Mouse (Mus musculus) erythroid progenitor cell, adult 5-6 weeks (primary cell): ENCODE measurements around the gene Ak6. TPM values are rescaled to one million over a fixed set of nuclear protein-coding genes. Genes with fewer than 3 reads are reported as not detected.

Source experiments
- ATAC-seq: replicated peaks from 2 replicates; pipeline ENCODE4 v1.8.0; 2016; ENCODE audit warnings: moderate number of reproducible peaks, mild to moderate bottlenecking, moderate TSS enrichment, inconsistent platforms; ENCODE audit not compliant: poor library complexity, low FRiP score, severe bottlenecking
- total RNA-seq, 2 experiments: library from RNA; stranded (forward) in 1 of 2; stranded (reverse) in 1 of 2; fragments of 150-400 nt in 1 of 2; fragments of 186-747, 209-891 nt in 1 of 2; gene quantifications; 2 replicates each; pipeline versions ENCODE4 v1.2.3 to v1.2.4; 2015 to 2017; ENCODE audit warnings: low replicate concordance in 2 of 2

Ak6 gene
- total RNA-seq (2015; ENCODE audit: low replicate concordance), result 132 and 133 TPM in 2 replicates
- total RNA-seq (2017; ENCODE audit: low replicate concordance), result 47.4 and 85.9 TPM in 2 replicates

DNA sequence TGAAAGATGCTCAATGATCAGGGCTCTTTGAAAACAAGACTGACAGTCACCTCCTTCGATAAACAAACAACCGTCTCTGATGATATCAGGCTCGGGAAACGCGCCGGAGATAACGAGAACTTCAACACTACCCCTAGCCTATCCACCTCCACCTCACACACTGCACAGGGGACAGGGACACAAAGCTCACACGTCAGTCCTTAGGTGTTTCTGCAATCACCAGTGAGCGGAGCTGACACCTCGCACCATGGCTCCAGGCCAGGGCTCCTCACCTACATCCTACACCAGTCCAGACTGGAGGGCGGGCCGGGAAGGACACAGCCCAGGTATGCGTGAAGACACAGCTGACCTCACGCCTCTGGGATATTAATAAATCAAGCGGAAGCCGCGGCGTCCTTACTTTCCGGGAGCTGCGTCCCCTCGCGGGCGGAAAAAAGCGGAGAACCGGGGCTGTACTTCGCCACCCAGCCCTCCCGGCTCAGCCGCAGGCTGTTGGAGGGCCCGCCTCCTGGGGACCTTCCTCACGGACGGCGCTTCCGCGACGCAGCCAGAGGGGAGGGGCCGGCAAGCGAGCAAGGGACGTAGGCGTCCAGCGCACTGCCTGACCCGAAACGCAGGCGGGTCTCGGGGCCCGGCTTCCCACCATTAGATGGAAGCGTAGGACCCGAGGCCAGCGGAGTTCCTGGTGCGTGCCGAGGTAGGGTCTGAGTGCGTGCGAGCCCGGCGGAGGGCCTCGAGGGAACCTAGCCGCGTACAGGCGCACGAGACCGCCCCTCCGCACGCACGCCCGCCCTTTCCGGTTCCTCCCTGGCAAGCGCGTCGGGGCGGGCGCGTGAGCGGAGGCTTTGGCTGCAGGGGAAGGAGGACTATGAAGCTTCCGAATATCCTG lies at the start of gene Ak6, which contains the start of gene Rad17:
TSS of gene Ak6 (plus strand) at position 430 of the 889 bp plus-strand sequence.
TSS of gene Rad17 (minus strand) at position 502 of the 889 bp plus-strand sequence.
- ATAC-seq, result peak; percentile 97

DNA sequence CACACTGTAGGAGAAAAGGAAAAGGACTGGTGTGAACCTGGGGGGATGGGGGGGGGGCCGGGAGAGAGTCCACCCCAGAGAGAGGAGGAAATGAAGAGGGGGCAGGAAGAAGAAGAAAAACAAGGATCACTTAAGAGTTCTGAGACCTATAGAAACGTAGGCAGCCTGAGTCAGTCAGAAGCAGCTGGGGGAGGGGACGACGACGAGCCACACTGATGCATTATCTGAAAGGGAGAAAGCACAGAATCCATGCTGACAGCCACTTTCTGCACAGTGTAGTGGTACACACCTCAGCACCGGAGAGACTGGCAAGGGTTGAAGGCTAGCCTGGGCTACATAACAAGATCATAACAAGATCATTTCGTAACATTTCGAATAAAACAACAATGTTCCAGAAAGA lies 49.7 kb upstream of the Ak6 start:
- no peak for ATAC-seq

DNA sequence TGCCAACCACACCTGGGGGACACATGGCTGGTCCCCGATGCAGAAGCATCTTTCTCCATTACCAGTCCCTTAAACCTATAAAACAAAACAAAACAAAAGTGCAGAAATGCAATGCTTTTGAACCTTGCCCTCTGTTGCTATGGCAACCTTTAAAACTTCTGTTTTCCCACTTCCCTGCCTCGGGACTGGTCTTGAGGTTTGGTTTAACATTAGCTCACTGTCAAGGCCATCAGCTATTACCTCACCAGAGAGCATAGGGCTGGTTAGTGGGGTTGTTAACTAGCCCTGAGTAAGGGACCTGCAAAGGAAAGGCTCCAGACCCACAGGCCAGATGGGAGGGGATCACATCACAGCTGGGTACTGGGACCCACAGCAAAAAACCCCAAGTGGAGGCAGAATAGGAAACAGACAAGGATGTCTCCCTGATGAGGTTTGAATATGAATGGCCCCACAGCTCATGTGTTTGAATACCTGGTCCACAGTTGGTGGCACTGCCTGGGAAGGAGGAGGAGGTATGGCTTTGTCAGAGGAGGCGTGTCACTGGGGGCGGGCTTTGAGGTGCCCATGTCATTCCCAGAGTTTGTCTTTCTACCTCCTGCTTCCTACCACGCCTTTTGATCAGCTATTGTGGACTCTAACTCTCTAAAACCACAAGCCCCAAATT lies 48.4 kb upstream of the Ak6 start:
- no peak for ATAC-seq

DNA sequence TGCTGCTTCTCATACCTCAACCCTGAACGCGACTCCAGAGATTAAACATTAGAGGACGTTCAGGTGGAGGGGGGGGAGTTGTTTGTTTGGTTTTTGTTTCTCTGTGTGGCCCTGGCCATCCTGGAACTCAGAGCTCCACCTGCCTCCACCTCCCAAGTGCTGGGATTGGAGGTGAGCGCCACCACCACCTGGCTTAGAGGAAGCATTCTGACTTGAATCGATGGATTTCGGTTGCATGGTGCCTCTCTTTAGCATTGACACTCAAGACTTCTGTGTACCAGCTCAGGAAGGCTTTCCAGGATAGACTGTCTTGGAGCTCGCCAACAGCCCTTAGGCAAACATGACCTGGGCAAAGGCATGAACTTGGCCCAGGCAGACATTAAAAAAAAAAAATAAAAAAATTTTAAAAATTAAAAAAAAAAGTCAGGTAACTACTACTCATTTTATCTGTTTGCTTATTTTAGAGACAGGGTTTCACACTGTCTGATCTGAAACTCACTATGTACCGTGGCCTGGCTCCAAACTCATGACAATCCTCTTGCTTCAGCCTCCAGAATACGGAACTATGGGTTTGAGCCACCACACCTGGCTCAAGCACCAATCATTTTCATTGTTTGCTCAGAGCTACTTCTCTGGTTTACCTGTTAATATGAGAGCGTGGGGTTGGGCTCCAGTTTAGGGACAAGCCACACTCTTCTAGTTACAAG lies 47.6 kb upstream of the Ak6 start:
- no peak for ATAC-seq

DNA sequence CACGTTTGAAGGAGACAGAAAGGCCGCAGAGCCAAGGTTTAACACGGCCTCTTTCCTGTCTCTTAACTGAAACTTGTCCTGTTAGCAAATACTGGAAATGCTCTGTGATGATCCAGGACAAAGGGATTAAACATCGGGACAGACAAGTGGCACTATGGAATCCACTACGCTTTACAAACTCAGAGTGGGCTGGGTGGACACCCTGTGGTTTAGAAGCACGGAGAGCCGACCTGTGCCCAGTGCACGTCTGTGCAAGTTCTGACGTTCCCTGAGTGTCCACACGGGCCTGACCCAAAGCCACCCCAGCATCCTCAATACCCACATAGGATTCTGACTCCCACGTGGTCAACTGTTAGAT lies 47.1 kb upstream of the Ak6 start:
- ATAC-seq, result no peak

DNA sequence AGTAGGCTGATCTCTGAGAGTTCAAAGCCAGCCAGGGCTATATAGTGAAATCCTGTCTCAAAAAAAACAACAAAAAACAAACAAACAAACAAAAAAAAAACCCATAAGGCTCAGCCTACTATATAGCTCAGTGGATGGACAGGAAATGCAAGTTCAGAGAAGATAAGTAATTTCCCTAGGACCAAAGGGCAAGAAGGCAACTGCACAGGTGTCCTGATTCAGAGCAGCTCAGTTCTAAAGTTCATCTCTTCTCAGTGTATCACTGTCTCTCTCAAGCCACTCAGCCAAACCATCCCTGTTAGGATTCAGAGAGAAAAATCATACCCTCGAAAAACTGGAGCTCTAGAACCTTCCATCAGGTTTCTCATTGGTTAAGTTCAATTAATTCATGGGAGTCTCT lies 44.9 kb upstream of the Ak6 start:
- no peak for ATAC-seq

DNA sequence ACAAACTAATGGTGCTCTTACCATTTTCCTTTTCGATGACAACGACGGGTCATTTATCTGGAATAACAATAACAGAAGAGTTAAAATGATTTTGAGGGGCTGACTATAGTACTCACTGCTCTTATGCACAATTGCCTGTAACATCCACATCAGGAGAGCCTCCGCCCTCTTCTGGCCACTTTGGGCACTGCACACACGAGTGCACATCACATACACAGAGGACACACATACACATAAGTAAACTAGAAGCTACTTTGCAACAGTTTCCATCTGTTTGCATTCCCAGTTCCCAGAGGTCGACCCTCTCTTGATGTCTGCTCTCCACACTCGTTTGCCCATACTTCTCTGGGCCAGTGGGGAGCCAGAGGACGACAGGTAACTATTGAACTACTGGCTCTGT lies 43.0 kb upstream of the Ak6 start:
- no peak for ATAC-seq

DNA sequence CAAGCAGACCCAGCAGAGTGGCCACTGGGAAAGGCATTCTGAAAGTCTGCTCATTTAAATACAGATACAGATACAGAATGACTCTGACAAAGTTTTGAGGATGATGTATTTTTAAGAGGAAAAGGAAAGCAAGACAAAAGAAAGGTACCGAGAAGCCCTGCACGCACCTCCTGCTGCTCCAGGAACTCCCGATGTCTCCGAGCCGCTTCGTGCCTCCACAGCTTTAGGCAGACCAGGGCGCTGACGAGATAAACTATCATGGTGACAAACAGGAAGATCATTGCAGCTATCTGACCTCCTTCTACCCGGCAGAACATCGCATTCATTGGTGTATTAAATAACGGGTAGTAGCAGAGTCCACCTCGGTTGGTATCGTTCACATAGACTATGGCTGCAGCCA lies 39.5 kb upstream of the Ak6 start:
- no peak for ATAC-seq

DNA sequence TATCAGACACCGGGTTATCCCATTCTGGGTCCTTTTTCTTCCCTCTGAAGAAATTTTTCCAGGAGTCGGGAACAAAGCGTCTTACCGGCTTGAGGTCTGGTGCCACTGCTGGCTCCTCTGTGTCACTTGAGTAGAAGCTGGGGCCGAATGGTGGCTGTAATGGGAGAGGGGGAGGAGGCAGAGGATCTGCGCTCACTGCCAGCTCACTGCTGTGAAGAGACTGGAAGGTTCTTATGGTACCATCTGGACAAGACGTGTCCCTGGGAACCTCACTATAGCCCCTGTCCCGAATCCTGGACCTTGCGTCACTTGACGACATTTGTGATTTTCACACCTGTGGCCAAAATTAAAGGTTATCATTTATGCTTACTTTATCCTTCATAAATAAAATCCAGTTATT lies 38.5 kb upstream of the Ak6 start:
- no peak for ATAC-seq

DNA sequence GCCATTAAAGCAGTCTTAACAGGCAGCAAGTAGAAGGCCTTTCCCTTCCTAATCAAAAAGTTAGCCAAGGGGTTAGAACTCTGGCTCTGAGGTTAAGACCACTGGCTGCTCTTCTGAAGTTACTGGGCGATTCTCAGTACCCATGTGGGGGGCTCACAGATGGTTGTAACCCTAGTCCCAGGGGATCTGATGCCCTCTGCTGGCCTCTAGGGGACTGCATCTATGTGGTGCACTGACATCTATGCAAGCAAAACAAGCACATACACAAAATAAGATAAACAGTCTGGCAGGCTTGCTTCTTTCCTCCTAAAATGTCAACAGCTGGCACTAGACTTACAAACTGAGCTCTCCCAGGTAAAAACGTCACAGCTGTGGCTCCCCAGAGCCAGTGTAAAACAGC lies 37.9 kb upstream of the Ak6 start:
- no peak for ATAC-seq

DNA sequence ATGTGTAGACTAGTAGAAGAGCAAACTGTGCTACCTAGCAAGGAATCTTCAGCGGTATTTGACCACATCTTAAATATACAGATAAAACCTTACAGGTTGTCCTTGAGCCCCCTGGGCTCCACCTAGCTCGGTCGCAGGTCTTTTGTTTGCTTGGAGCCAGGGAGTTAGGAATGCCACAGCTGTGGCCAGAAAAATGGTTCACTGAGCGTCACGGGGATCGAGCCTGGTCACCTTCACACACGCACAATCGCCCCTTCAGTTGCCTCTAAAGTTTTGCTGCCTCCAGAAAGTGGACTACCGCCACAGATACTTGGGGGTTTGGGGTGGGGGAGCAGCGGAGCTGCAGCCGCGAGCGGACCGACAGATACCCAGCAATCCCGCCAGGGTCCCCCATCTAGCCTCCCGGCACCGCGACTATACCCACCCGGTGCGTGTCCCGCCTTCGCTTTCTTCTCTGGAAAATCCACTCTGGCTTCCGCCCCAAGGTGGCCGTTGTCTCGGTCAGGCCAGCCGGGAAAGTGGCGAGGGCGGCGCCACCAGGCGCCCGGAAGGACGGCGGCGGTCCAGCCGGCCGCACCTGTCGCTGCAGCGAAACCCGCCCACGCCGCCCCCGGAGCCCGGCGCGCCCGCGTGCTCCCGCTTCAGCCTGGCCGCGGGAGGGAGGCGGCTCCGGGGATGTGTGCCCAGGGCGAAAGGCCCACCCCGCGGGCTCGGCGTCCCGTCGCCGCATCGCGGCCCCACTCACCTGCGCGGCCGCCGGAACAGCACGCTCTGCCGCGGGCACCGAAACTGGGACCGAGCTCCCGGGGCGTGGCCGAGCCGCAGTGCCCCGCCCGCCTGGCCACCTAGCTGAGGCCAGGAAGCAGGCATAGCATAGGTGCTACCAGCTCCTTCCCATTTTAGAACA lies 34.3 kb upstream of the Ak6 start, which contains the start of gene Marveld2:
TSS of gene Marveld2 (minus strand) at position 791 of the 907 bp plus-strand sequence.
- peak; percentile 87 for ATAC-seq

DNA sequence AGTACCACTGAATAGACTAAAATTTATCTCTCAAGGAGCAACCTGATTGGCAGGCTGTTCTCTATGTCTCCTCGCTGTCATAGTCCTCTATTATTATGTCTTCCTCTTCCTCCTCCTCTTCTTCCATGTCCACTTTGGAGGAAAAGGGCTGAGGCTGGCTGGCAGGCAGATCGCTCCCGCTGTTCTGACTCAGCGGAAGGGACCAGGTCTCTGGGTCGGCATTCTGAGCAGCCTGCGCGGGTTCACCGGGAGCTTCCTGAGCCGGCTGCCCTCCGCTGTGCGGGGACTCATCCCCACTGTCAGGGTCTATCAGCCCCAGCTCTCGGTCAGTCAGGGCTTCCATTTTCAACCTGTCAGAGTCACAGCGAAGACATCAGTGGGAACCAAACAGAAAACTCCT lies 33.2 kb upstream of the Ak6 start:
- no peak for ATAC-seq

DNA sequence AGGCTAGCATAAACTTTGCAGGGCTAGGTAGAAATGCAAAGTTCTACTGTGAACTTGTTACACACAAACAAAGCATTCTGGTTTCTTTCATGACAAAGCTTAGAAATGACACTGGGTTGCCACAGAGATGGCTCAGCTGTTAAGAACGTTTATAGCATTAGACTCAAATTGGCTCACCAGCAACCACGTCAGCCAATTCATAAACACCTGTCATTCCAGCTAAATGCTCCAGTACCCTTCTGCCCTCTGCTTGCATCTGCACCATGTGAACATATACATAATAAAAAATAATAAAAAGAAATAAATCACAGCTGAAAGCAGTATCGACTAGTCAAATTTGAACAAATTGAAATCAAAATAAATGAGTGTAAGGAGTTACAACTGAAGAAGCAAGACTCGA lies 28.5 kb upstream of the Ak6 start:
- ATAC-seq, result no peak

DNA sequence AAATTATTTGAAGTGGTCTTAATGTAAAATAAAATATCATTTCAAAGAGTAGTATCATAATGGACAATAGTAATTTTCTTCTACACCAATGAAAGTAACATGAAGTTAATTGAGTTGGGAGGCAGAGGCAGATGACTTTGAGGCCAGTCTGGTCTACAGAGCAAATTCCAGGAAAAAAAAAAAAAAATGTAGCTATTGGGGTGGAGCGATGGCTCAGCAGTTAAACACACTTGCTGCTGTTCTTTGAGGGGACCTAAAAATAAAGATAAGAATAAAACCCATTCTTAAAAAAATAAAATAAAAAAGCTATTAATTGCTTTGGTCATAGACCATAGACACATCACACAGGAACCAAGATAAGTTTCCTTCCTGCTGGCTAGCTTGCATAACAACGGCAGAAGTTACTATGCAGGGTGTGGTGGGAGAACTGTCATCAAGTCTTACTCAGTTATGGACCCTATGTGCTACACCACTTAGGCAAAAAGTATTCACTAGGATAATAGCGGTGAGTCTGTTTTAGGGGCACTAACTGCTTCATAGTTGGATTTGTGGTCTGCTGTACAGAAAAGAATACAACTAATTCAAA lies 16.6 kb upstream of the Ak6 start:
- ATAC-seq, result no peak

DNA sequence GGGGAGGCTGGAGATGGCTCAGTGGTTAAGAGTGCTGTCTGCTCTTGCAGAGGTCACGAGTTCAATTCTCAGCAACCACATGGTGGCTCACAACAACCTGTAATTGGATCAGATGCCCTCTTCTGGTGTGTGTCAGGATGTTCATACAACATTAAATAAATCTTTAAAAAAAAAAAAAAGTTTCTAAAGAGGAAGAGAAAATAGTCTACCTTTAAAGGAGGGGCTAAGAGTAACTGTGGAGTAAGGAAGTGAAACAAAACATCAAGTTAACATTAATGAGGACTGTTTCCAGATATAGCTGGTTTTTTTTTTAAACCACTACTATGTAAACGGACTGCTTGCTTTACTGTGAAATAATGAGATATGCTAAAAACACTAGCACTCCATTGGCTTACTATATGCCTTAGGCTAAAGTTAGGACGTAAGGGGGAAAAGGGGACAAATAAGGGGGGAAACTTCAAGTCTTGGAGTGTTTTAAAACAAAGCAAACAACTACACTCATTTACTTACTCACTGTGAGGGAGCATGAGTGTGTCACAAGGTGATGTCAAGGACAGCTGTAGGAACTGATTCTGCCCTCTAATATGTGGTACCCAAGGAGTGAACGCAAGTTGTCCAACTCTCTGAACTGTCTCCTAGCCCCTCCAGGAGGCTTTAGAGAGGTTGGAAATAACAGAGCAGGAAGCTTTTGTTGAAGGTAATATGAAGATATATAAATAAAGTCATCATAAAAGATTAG lies 8.1 kb upstream of the Ak6 start:
- no peak for ATAC-seq

DNA sequence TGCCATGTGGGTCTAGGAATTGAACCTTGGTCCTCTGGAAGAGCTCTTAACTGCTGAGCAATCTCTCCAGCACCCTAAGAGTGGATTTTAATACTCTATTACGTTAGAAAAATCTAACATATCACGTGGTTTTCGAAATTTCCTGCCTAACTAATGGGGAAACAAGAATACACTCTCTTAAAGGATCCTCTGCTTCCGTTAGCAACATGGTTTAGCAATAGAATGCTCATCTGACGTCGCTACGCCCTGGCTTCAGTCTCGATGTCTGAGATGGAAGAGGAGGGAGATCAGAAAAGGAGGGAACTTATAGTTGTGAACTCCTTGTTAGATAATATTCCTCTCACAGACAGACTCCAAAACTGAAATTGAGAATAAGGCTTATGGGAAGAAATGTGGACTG lies 2.6 kb upstream of the Ak6 start:
- ATAC-seq, result no peak

DNA sequence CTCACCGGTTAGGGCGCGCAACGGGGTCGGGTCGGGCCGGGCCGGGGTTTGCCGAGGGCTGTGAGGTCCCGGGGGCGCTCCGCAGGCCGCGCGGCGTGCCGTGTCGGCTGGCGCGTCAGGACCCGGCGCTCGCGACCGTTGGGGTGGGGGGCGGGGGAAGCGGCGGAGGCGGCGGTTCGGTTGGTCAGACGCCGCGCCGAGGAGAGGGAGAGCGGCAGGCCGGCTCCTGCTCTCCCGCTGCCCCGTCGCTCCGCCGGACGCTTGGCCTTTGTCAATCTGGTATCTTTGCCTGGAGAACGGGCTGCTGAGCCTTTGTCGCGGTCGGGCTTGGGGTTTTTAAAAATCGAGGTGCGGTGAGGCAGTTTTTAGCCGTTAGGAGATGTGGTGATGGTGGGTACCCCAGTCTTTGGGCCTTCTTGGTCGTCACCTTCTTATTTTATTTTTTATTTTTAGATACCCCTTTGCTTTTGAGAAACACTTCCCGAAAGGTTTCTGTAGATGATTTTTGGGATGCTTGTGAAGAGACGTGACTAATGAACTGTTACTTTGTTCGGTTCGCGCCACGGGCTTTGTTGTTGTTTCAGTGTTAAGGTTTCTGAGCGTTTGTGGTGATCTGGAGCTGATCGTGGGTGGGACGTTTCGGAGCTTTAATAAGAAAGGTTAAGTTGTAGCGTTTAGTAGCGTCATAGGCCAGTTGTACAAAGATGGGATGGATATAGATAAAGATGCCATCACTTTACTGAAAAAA lies 834 bp downstream of the Ak6 start, which contains the start of gene Taf9:
TSS of gene Taf9 (plus strand) at position 141 of the 748 bp plus-strand sequence.
- ATAC-seq, result peak; percentile 47

DNA sequence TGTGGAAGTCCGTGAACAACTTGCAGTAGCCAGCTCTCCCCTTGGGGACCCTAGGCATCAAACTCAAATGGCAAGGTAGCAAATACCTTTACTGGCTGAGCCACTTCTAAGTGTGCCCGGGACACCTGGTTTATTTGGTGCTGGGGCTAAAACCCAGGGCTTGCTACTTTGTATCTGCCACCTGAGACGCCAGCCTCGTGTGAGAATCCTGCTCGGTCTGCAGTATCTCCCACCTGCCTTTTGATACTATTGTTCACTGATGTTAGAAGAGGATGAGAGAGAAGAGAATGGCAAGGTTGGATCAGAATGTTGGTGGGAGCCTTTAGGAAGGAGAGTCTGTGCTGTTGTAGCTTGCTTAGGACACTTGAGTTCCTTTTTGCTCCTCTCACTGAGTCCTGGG lies 7.3 kb downstream of the Ak6 start:
- ATAC-seq, result no peak
